Mouse (Mus musculus): Measurements from ENCODE around the gene Tnfrsf22.

Gene Tnfrsf22

DNA sequence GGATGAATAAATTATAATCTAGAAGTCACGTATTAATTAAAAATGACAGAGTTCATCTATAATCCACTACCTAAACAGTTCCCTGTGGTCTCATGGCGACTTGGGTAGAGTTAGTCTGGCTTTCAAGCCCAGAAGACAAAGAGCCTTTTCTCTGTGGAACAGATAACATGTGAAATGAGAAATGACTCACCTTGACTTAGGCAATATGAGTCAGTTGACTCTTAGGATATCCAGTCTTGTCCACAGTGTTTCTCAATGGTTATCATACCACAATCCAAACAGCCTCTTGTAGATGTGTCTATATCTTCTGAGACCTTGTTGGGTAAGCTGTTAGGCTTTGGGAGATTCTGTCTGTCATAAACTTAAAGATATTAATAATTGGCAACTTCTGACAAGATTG is 18.0 kb downstream of the Tnfrsf22 start:
- DNase-seq (ENCODE audit: low spot score): no peak

GRCm38 (mm10) chr7:143629501-143629900 is 20.0 kb downstream of the Tnfrsf22 start:
- no peak for DNase-seq (ENCODE audit: low spot score)

DNA sequence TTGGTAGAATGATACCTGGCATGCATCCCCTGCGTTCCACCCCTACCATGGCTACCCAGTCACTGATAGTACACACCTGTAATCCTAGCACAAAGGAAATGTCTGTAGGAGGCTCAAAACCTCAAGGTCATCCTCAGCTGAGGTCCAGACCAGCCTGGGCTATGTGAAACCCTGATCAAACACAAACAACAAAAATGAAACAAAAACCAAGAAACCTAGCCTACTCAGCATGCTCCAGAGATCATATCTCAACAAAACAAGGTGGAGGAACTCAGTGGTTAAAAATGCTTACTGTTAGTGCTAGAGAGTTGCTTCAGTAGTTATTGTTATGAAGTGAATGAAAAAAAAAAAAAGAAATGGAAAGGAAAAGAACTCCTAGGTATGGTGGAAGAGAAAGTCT is 20.9 kb downstream of the Tnfrsf22 start, which contains the start of gene Tnfrsf26:
Gene Tnfrsf26 (minus strand): TSS at position 183 of the 400 bp plus-strand sequence.
- no peak for DNase-seq (ENCODE audit: low spot score)

- no peak for DNase-seq (ENCODE audit: low spot score)
Measured at GRCm38 (mm10) chr7:143627555-143628286, 21.7 kb downstream of the Tnfrsf22 start.

GRCm38 (mm10) chr7:143626178-143626577 is 23.3 kb downstream of the Tnfrsf22 start:
- no peak for DNase-seq (ENCODE audit: low spot score)

DNA sequence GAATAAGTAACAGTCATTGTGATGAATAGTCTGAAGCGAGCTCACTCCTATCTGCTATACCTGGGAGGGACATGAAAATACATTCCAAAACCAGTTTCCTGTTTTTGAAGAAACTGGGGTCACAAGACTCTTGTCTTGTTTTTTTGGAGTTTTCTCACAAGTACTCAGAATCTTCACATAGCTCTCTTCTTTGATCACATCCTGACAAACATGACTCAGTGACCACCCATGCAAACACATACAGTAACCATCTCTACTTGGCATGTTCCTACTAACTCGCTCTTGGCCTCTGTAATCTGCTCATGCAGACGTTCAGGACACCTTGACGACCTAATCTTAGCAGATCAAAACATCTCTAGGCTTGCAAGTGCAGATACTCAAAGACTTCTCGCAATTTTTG is 24.3 kb downstream of the Tnfrsf22 start:
- no peak for DNase-seq (ENCODE audit: low spot score)

- DNase-seq (ENCODE audit: low spot score): no peak
Measured at GRCm38 (mm10) chr7:143624561-143624960, 24.9 kb downstream of the Tnfrsf22 start.

DNA sequence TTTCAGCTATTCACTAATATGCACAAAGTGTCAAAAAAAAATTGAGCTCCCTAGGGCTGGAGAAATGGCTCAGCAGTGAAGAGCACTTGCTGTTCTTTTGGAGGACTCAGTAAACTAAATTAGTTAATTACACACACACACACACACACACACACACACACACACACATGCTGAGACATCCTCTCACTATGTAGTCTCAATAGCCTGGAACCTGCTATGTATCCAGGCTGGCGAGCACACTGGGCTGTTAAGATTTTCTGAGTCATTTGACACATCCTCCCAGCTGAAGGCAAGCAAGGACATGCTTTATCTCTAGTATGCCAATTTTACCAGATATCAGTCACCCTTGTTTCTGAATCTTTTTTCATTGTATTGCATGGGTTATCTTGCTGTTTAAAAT is 28.5 kb downstream of the Tnfrsf22 start:
- DNase-seq (ENCODE audit: low spot score): no peak

DNA sequence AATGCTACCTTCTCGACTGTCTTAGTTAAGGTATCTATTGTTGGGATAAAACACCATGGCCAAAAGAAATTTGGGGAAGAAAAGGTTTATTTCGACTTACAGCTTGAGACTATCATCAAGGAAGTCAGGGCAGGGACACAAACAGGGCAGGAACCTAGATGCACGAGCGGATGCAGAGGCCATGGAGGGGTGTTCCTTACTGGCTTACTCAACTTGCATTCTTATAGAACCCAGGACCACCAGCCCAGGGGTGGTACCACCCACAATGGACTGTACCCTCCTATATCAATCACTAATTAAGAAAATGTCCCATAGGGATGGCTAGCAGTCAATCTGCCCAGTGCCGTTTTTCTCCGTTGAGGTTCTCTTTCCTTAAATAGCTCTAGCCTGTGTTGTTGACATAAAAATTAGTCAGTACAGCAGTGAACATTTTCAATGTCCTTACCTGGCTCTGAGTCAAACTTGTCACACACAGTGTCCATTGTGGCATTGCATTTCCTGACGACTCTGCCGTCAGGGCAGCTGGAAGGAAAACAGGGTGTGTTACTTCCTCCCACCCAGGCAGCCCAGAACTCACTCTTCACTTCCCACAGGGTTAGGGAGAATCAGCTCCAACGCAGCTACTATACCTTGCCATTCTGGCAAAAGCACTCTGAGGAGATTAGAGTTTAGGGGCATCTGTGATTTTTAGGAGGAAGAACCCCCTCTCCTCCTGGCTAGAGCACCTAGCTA is 34.9 kb downstream of the Tnfrsf22 start:
- DNase-seq (ENCODE audit: low spot score): no peak

- DNase-seq (ENCODE audit: low spot score): no peak
Measured at GRCm38 (mm10) chr7:143612215-143612614, 37.2 kb downstream of the Tnfrsf22 start.

GRCm38 (mm10) chr7:143605321-143605720 is 44.1 kb downstream of the Tnfrsf22 start:
- DNase-seq (ENCODE audit: low spot score): no peak

GRCm38 (mm10) chr7:143604889-143605288 is 44.6 kb downstream of the Tnfrsf22 start:
- no peak for DNase-seq (ENCODE audit: low spot score)

GRCm38 (mm10) chr7:143601705-143602104 is 47.8 kb downstream of the Tnfrsf22 start:
- no peak for DNase-seq (ENCODE audit: low spot score)

GRCm38 (mm10) chr7:143600231-143600740 is 49.2 kb downstream of the Tnfrsf22 start:
- DNase-seq (ENCODE audit: low spot score): no peak

DNA sequence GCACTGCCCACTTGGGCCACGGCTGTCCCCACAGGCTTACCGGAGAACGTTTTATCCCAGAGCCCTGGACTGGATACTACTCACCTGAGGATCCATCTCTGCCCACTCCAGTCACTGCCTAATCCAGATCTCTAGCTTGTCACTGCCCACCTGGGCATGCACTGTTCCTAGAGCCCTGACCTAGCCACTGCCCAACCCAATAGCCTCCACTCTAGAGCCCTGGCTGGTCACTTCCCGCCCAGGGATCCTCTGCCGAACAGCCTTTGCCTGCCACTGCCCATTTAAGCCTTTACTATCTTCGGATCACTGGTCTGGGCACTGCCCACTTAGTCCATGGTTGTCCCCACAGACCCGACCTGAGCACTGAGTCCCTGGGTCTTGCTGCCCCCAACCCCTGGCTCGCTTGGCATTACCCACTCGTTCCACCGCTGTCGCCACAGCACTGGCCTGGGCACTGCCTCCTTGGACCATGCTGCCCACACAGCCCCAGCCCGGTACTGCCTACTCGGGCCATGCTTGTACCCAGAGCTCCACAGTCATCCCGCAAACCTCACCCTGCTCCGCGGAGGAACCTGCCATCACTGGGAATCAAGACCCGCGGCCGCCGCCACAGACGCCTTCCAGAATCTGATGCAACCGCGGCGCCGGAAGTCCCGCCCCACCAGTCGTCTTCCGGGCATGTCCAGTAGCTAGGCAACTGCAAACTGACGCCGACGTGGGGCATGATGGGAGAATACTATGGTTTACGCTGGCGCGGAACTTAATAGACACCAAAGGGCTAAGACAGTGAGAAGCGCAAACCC is 49.8 kb downstream of the Tnfrsf22 start, which contains the start of gene Cars:
Gene Cars (minus strand): TSS at position 663 of the 803 bp plus-strand sequence.
- DNase-seq (ENCODE audit: low spot score): peak; percentile 91

DNA sequence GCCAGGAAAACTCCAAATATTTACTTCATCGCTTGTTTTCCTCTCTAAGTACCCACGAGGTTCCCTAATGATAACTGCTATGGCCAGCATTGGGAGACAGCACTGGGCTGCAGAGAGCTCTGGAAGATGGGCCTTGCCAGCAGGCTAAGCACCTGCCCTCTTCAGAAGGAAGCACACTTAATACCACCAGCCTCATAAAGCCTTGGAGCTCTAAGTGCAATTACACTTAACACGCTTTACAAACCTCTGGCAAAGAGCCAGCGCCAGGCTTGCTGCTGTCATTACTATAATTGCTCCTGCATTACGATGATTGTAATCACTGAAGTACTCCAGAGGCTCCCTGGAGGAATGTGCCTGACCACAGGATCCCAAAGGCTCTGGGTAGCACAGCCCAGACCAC is 54.6 kb downstream of the Tnfrsf22 start:
- DNase-seq (ENCODE audit: low spot score): no peak

DNA sequence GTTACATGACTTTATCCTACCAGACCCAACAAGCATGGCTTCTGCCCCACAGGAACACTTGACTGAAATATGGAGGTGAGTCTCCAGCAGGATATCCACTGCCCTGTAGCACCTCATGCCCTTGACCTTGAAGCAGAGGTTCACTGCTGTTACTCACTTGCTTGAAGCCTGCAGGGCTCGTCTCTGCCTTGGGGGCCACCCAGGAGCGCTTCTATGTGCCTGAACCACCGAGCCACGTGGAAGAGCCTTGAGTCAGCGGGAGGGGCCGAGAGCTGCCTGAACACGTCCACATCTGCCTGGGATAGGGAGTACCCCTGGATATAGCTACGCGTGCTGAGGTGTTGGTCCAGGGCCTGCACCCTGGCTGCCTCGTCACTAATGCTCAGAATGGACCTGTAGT is 57.2 kb downstream of the Tnfrsf22 start:
- no peak for DNase-seq (ENCODE audit: low spot score)

DNA sequence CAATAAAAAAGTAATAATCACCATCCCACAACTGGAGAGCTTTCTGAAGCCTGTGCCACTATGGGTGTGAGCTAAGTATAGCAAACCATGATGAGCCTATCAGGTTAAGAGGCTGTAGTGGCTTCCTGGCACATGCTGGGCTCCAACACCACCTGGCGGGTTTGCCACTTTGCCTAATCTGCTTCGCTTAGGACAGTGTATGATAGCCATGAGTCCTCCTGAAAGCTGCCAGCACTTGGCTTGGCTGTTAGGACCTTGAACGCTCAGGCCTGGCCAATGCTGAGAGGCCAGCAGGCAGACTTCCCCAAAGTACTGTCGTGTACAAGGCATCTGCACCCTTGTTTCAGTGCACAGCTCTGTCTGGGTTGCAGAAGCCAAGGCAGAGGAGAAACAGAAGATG is 61.5 kb downstream of the Tnfrsf22 start:
- DNase-seq (ENCODE audit: low spot score): no peak

- DNase-seq (ENCODE audit: low spot score): no peak
Measured at GRCm38 (mm10) chr7:143587586-143587985, 61.9 kb downstream of the Tnfrsf22 start.

Data from ovary, postnatal 36 days (tissue).